Mouse (Mus musculus) left cerebral cortex, adult 11 months (tissue): ENCODE data around the gene Baat.
"Not testable (repeated sequence)": the region's sequence is repeated elsewhere in the genome, so short reads cannot be mapped to it uniquely, and the experiment has no call there.

Source experiments
- DNase-seq: peaks from one replicate; pipeline ENCODE4 v3.0.0; 2022; ENCODE audit warnings: low spot score

Baat gene

GRCm38 (mm10) chr4:49506386-49506785 is at the start of gene Baat:
TSS of gene Baat (minus strand) at chr4:49506557.
- no peak for DNase-seq

GRCm38 (mm10) chr4:49553380-49553779 is 47.0 kb upstream of the Baat start:
- DNase-seq = no peak

- DNase-seq = no peak
Observed at GRCm38 (mm10) chr4:49549383-49549782, 43.0 kb upstream of the Baat start, which contains the start of gene Aldob. TSS of gene Aldob (minus strand) at chr4:49549546.

- no peak for DNase-seq
Observed at GRCm38 (mm10) chr4:49547544-49548219, 41.3 kb upstream of the Baat start.

GRCm38 (mm10) chr4:49546873-49547543 is 40.7 kb upstream of the Baat start:
- no peak for DNase-seq

GRCm38 (mm10) chr4:49546026-49546425 is 39.7 kb upstream of the Baat start:
- DNase-seq = no peak

GRCm38 (mm10) chr4:49540966-49541365 is 34.6 kb upstream of the Baat start:
- no peak for DNase-seq

GRCm38 (mm10) chr4:49539665-49540064 is 33.3 kb upstream of the Baat start:
- DNase-seq = no peak

GRCm38 (mm10) chr4:49536671-49537070 is 30.3 kb upstream of the Baat start:
- DNase-seq = no peak

GRCm38 (mm10) chr4:49535675-49536294 is 29.4 kb upstream of the Baat start:
- no peak for DNase-seq

- DNase-seq = no peak
Observed at GRCm38 (mm10) chr4:49535036-49535435, 28.7 kb upstream of the Baat start.

- DNase-seq = peak; percentile 67
Observed at GRCm38 (mm10) chr4:49522576-49522975, 16.2 kb upstream of the Baat start.

- DNase-seq = no peak
Observed at GRCm38 (mm10) chr4:49521346-49521745, 15.0 kb upstream of the Baat start.

GRCm38 (mm10) chr4:49520572-49521340 is 14.4 kb upstream of the Baat start, which contains the start of the genes Mrpl50 and Zfp189:
TSS of gene Mrpl50 (minus strand) at chr4:49521093.
TSS of gene Zfp189 (plus strand) at chr4:49521176.
- peak; percentile 94 for DNase-seq

- no peak for DNase-seq
Observed at GRCm38 (mm10) chr4:49519476-49519875, 13.1 kb upstream of the Baat start.

GRCm38 (mm10) chr4:49514441-49514840 is 8.1 kb upstream of the Baat start:
- no peak for DNase-seq

- no peak for DNase-seq
Observed at GRCm38 (mm10) chr4:49512636-49513035, 6.3 kb upstream of the Baat start.

GRCm38 (mm10) chr4:49510236-49510835 is 4.0 kb upstream of the Baat start:
- not testable (repeated sequence) for DNase-seq

- no peak for DNase-seq
Observed at GRCm38 (mm10) chr4:49509183-49509582, 2.8 kb upstream of the Baat start.

GRCm38 (mm10) chr4:49503563-49503962 is 2.8 kb downstream of the Baat start:
- no peak for DNase-seq

- not testable (repeated sequence) for DNase-seq
Observed at GRCm38 (mm10) chr4:49485934-49486650, 20.3 kb downstream of the Baat start.
